Mouse (Mus musculus) thymus, adult 2 months (tissue): ENCODE results near the gene Olfr70. TPM values are rescaled to one million over a fixed set of nuclear protein-coding genes. Genes with fewer than 3 reads are reported as not detected.
A peak's percentile ranks its signal among the peaks of the same experiment; 100 is the strongest.

ENCODE experiments used
- DNase-seq: peaks from one replicate; pipeline ENCODE4 v3.0.0; 2021
- H3K27ac ChIP-seq: fragments of 200-500 bp; 2 replicates; pipeline ENCODE4 v1.5.1; 2012; ENCODE audit warnings: low read length, control low read depth; ENCODE audit not compliant: control insufficient read depth, insufficient read depth
- H3K27me3 ChIP-seq: fragments of 200-500 bp; 2 replicates; pipeline ENCODE4 v1.6.1; 2012; ENCODE audit warnings: mild to moderate bottlenecking, low read length, moderate library complexity, mixed read lengths; ENCODE audit not compliant: control insufficient read depth, insufficient read depth
- H3K36me3 ChIP-seq: fragments of 200-500 bp; 2 replicates; pipeline ENCODE4 v1.6.1; 2012; ENCODE audit warnings: mild to moderate bottlenecking, low read length, moderate library complexity; ENCODE audit not compliant: control insufficient read depth, insufficient read depth
- H3K4me1 ChIP-seq: fragments of 200-500 bp; replicated peaks from 2 replicates; pipeline ENCODE4 v1.6.1; 2012; ENCODE audit warnings: low read length; ENCODE audit not compliant: control insufficient read depth, insufficient read depth
- H3K4me3 ChIP-seq: fragments of 200-500 bp; 2 replicates; pipeline ENCODE4 v1.5.1; 2012; ENCODE audit warnings: mild to moderate bottlenecking, low read length, control low read depth, moderate library complexity; ENCODE audit not compliant: control insufficient read depth, insufficient read depth
- CTCF ChIP-seq: fragments of 200-500 bp; IDR thresholded peaks from 2 replicates; pipeline ENCODE4 v1.5.1; 2012; ENCODE audit warnings: mild to moderate bottlenecking, control low read depth, low read length, moderate library complexity, borderline replicate concordance; ENCODE audit not compliant: control insufficient read depth, poor library complexity, insufficient read depth; ENCODE audit errors: extremely low read depth
- POLR2A ChIP-seq: fragments of 200-500 bp; IDR thresholded peaks from 2 replicates; pipeline ENCODE4 v1.6.1; 2012; ENCODE audit warnings: mild to moderate bottlenecking, low read length, control low read depth, moderate library complexity; ENCODE audit not compliant: control insufficient read depth, poor library complexity, insufficient read depth; ENCODE audit errors: extremely low read depth
- WGBS: fragments of 180-500 bp; shearing (Covaris S2); methylation state at CpG from one replicate; pipeline ENCODE4 v1.1.7; 2018; 5-methylcytosine and 5-hydroxymethylcytosine counted together
- polyA plus RNA-seq: library from polyadenylated mRNA; depleted of rRNA; stranded (reverse); fragments of >200 nt; gene quantifications from 2 replicates; pipeline ENCODE4 v1.2.3, GENCODE M21; 2012

Olfr70 gene
- polyA plus RNA-seq, 1 experiment = not detected

DNA sequence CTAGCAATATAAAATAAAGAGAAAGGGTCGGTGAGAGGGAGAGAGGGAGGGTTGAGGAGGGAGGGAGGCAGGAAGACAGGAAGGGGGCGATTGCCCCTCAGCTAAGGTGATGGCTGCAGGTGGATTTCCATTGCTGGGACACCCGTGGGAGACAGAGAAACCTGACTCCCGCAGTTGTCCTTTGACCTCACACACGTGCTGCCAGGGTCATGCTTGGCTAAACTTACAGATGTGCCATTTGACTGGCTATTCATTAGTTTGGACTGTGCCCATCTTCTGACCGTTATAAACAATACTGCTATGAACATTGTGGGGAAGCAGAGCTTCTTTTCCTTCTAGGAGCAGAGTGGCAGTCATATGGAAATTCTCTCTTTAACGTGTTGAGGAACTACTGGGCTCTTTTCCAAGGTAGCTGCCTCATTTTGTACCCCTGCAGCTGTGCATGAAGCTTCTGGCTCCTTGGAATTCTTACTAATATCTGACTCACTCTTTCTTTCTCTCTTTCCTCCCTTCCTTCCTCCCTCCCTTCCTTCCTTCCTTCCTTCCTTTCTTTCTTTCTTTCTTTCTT lies 13.1 kb upstream of the Olfr70 start:
- H3K27me3 ChIP-seq = no peaks in the 10 kb centered on the region
- H3K36me3 ChIP-seq = no peaks in the 10 kb centered on the region
- TF ChIP-seq POLR2A (no peak), CTCF (no peak)
- no peak overlapping the region for H3K27ac ChIP-seq
- no peaks in the 10 kb centered on the region for H3K4me1 ChIP-seq
- H3K4me3 ChIP-seq = no peak overlapping the region
- WGBS = 59% methylated on average over 7 of the region's 7 CpGs
- no peak for DNase-seq

DNA sequence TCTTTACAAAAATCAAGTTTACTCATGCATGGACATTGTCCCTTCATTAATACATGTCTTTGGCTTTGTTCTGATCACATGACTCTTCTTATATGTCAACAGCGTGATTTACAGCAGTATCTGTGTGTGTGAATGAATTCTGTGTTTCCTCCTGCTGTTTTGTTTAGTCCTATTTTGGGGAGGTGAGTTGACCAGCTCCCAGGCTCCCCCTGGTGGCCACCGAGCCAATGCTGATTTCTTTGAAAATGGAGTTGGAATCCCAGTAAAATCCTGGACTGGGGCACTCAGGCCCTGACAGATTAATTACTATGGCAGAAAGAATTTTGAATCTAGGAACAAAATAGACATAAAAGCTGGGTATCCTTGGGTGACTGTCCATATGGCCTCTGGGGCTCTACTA lies 11.2 kb upstream of the Olfr70 start:
- Histone ChIP-seq H3K27ac (no peak overlapping the region), H3K4me3 (no peak overlapping the region), H3K4me1 (no peaks in the 10 kb centered on the region), H3K36me3 (no peaks in the 10 kb centered on the region), H3K27me3 (no peaks in the 10 kb centered on the region)
- TF ChIP-seq POLR2A (no peak), CTCF (peak; percentile 41; the same call in 1 of the 2 replicates)
- 2% methylated on average over 2 of the region's 2 CpGs for WGBS
- peak; percentile 64 for DNase-seq

DNA sequence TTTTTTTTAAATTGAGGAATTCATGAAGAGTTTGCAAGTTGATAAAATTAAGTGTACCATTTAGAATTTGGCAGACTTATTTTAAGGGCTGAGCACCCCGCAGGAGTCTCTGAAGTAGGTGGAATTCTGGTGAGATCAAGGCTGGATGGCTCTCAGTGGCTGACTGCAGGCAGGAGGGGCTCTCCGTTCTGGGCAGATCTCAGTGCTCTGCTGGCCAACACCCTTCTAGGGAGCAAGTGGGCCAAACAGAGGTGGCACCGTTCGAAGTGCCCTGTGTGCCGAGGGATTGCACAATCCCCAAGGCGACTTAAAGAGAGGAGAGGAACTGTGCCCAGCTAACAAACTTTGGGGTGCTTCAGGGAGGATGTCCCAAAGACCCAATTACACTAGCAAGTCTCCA lies 9.3 kb upstream of the Olfr70 start, which contains the start of gene Olfr71:
Gene Olfr71 (minus strand): TSS at position 387 of the 400 bp plus-strand sequence.
- Histone ChIP-seq H3K36me3 (no peaks in the 10 kb centered on the region), H3K4me1 (no peaks in the 10 kb centered on the region), H3K27ac (no peak within 1 kb of the TSS), H3K4me3 (no peak within 1 kb of the TSS), H3K27me3 (no peaks in the 10 kb centered on the region)
- no peak for DNase-seq
- 80% methylated on average over 6 of the region's 6 CpGs for WGBS
- TF ChIP-seq POLR2A (no peak), CTCF (no peak)

DNA sequence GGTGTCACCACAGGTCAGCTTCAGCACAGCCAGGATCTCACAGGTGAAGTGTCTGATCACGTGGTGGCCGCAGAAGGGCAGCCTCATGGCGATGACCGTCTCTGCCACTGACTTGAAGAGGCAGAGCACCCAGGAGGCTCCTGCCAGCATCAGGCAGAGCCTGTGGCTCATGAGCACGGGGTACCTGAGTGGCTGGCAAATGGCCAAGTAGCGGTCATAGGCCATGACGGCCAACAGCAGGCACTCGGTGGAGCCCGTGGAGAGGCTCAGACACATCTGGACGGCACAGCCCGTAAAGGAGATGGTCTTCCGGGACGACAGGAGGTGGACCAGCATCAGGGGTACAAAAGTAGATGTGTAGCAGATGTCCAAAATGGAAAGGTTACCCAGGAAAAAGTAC lies 5.4 kb upstream of the Olfr70 start:
- no peaks in the 10 kb centered on the region for H3K4me1 ChIP-seq
- H3K36me3 ChIP-seq = no peaks in the 10 kb centered on the region
- DNase-seq = no peak
- no peak overlapping the region for H3K4me3 ChIP-seq
- 91% methylated on average over 13 of the region's 13 CpGs for WGBS
- TF ChIP-seq CTCF (no peak), POLR2A (no peak)
- no peak overlapping the region for H3K27ac ChIP-seq
- H3K27me3 ChIP-seq = no peaks in the 10 kb centered on the region

DNA sequence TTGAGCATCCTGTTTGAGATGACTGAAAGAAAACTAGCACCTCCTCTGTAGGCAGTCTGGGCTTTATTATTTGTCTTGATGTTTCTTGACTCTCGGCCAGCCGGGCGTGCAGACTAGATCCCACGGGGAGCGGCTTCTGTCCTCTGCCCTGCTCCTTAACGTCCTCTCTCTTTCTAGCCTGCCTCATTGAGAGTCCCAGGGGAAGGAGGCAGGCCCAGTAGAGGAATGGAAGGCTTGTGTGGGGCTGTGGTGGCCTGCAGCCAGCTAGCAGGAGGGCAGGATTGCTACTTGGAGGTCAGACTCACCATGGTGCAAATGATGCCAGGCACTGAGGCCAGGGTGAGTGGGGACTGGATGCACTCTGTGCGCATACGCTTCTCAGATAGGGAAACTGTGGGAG lies 3.2 kb upstream of the Olfr70 start:
- H3K27ac ChIP-seq = no peak overlapping the region
- H3K36me3 ChIP-seq = no peaks in the 10 kb centered on the region
- DNase-seq = no peak
- WGBS = 91% methylated on average over 8 of the region's 8 CpGs
- no peak for TF ChIP-seq CTCF
- no peaks in the 10 kb centered on the region for H3K27me3 ChIP-seq
- no peak overlapping the region for H3K4me3 ChIP-seq
- H3K4me1 ChIP-seq = no peaks in the 10 kb centered on the region

DNA sequence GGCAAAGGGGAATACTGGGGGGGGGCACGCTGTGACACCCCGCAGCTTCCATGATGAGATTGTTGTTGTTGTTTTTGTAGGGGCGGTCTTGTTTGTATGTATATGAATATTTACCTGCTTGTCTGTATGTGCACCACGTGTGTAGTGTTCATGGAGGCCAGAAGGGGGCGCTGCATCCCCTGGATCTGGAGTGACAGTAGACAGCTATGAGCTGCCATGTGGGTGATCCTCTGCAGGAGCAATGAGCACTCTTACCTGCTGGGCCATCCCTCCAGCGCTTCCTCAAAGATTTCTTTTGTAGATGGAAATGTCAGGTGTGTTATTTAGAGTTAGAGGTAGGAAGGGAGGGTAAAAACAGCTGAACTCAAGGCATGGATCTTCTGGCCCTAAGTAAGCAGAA lies 2.8 kb upstream of the Olfr70 start:
- Histone ChIP-seq H3K27ac (no peak overlapping the region), H3K36me3 (no peaks in the 10 kb centered on the region), H3K27me3 (no peaks in the 10 kb centered on the region), H3K4me3 (no peak overlapping the region), H3K4me1 (no peaks in the 10 kb centered on the region)
- DNase-seq = no peak
- TF ChIP-seq CTCF (no peak), POLR2A (no peak)
- 87% methylated on average over 6 of the region's 6 CpGs for WGBS

DNA sequence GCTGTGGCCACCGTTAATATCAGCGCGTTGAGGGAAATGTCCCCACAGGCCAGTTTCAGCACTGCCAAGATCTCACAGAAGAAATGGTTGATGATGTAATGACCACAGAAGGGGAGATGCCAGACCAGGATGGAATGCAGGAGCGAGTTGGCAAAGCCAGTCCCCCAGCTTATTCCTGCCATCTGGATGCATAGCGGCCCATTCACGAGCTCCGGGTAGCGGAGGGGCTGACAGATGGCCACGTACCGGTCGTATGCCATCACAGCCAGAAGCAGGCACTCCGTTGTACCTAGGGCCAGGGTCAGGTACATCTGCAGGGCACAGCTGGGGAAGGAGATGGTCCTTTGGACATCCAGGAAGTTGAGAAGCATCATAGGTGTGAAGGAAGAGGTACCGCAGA lies 4.0 kb downstream of the Olfr70 start:
- H3K27ac ChIP-seq = no peak overlapping the region
- no peaks in the 10 kb centered on the region for H3K27me3 ChIP-seq
- TF ChIP-seq POLR2A = no peak
- no peak for TF ChIP-seq CTCF
- WGBS = 98% methylated on average over 13 of the region's 13 CpGs
- no peaks in the 10 kb centered on the region for H3K36me3 ChIP-seq
- no peaks in the 10 kb centered on the region for H3K4me1 ChIP-seq
- DNase-seq = no peak
- no peak overlapping the region for H3K4me3 ChIP-seq
